Mouse (Mus musculus) CH12.LX (cell line): ENCODE measurements around the gene Btn1a1. TPM values are rescaled to one million over a fixed set of nuclear protein-coding genes. Genes with fewer than 3 reads are reported as not detected.
A peak's percentile ranks its signal among the peaks of the same experiment; 100 is the strongest.

Source experiments
- DNase-seq: peaks from one replicate; pipeline ENCODE4 v3.0.0-alpha.2; 2013; ENCODE audit errors: extremely low read depth
- H3K27ac ChIP-seq: 2 replicates; pipeline ENCODE4 v1.5.1; 2012; ENCODE audit warnings: low read depth, mild to moderate bottlenecking, control low read depth, moderate library complexity; ENCODE audit not compliant: insufficient read depth
- H3K27me3 ChIP-seq: replicated peaks from 2 replicates; pipeline ENCODE3; 2012; ENCODE audit warnings: inconsistent platforms
- H3K36me3 ChIP-seq, 2 experiments: replicated peaks in 1 of 2; 2 replicates each; pipeline versions ENCODE3 to v1.6.1; 2012; ENCODE audit warnings: inconsistent platforms in 1 of 2, low read length in 1 of 2, mild to moderate bottlenecking in 1 of 2, mixed read lengths in 1 of 2, moderate library complexity in 1 of 2; ENCODE audit not compliant: control insufficient read depth in 1 of 2, insufficient read depth in 1 of 2
- H3K4me1 ChIP-seq, 2 experiments: 2 replicates each; pipeline ENCODE4 v1.6.1; 2012; ENCODE audit warnings: inconsistent platforms in 1 of 2, moderate library complexity in 1 of 2; ENCODE audit not compliant: insufficient read depth in 2 of 2, control insufficient read depth in 1 of 2
- H3K4me2 ChIP-seq: 2 replicates; pipeline ENCODE4 v1.6.1; 2012; ENCODE audit warnings: low read depth, mild to moderate bottlenecking, control low read depth; ENCODE audit not compliant: poor library complexity, insufficient read depth, severe bottlenecking
- H3K4me3 ChIP-seq, 3 experiments: fragments of 150-350 bp in 1 of 3; sonication (generic) in 1 of 3; replicated peaks in 1 of 3; 2 replicates each; pipeline versions ENCODE3 to v1.5.1; 2011 to 2012; ENCODE audit warnings: low read depth in 2 of 3, low read length in 2 of 3, mild to moderate bottlenecking in 2 of 3, moderate library complexity in 2 of 3, control low read depth in 1 of 3, improper control_type of control experiment in 1 of 3, inconsistent platforms in 1 of 3, mixed read lengths in 1 of 3; ENCODE audit not compliant: poor library complexity in 1 of 3
- H3K79me2 ChIP-seq: replicated peaks from 2 replicates; pipeline ENCODE4 v1.6.1; 2012; ENCODE audit warnings: mild to moderate bottlenecking, moderate library complexity; ENCODE audit not compliant: control insufficient read depth, poor library complexity, insufficient read depth, severe bottlenecking; ENCODE audit errors: extremely low read depth
- H3K9ac ChIP-seq: 2 replicates; pipeline ENCODE4 v1.6.1; 2012; ENCODE audit warnings: low read depth, mild to moderate bottlenecking, control low read depth, moderate library complexity; ENCODE audit not compliant: insufficient read depth
- H3K9me3 ChIP-seq: replicated peaks from 2 replicates; pipeline ENCODE3; 2012; ENCODE audit warnings: low read length, inconsistent platforms, mixed read lengths
- BHLHE40 ChIP-seq: IDR thresholded peaks from 2 replicates; pipeline ENCODE4 v1.6.1; 2011; ENCODE audit warnings: mild to moderate bottlenecking, low read depth, low read length, improper control_type of control experiment
- CHD1 ChIP-seq: IDR thresholded peaks from 2 replicates; pipeline ENCODE4 v1.6.1; 2012; ENCODE audit warnings: low read depth, low read length, improper control_type of control experiment, inconsistent platforms
- CHD2 ChIP-seq: IDR thresholded peaks from 2 replicates; pipeline ENCODE4 v1.6.1; 2011; ENCODE audit warnings: low read length, improper control_type of control experiment
- E2F4 ChIP-seq: IDR thresholded peaks from 2 replicates; pipeline ENCODE4 v1.6.1; 2011; ENCODE audit warnings: low read depth, low read length, improper control_type of control experiment; ENCODE audit not compliant: insufficient replicate concordance
- ELF1 ChIP-seq: IDR thresholded peaks from 2 replicates; pipeline ENCODE4 v1.6.1; 2014; ENCODE audit warnings: low read depth, mild to moderate bottlenecking, inconsistent platforms, low read length, improper control_type of control experiment
- ETS1 ChIP-seq: conservative IDR thresholded peaks from 2 replicates; pipeline ENCODE4 v1.6.1; 2012; ENCODE audit warnings: low read depth, mild to moderate bottlenecking, inconsistent platforms, low read length, improper control_type of control experiment, moderate library complexity
- GABPA ChIP-seq: IDR thresholded peaks from 2 replicates; pipeline ENCODE4 v1.6.1; 2012; ENCODE audit warnings: low read depth, low read length, improper control_type of control experiment, inconsistent platforms; ENCODE audit not compliant: insufficient replicate concordance
- HCFC1 ChIP-seq: IDR thresholded peaks from 2 replicates; pipeline ENCODE4 v1.6.1; 2012; ENCODE audit warnings: low read depth, mild to moderate bottlenecking, inconsistent platforms, low read length, improper control_type of control experiment
- JUN ChIP-seq: IDR thresholded peaks from 2 replicates; pipeline ENCODE4 v1.6.1; 2011; ENCODE audit warnings: low read depth, mild to moderate bottlenecking, low read length, improper control_type of control experiment, moderate library complexity; ENCODE audit not compliant: insufficient read depth
- KAT2A ChIP-seq: IDR thresholded peaks from 2 replicates; pipeline ENCODE4 v1.6.1; 2012; ENCODE audit warnings: low read length, improper control_type of control experiment, inconsistent platforms; ENCODE audit not compliant: insufficient replicate concordance
- MAFK ChIP-seq: IDR thresholded peaks from 2 replicates; pipeline ENCODE4 v1.6.1; 2011; ENCODE audit warnings: low read length, improper control_type of control experiment; ENCODE audit not compliant: insufficient replicate concordance
- MAX ChIP-seq: IDR thresholded peaks from 2 replicates; pipeline ENCODE4 v1.6.1; 2011; ENCODE audit warnings: low read length, improper control_type of control experiment
- MAZ ChIP-seq: IDR thresholded peaks from 2 replicates; pipeline ENCODE4 v1.6.1; 2012; ENCODE audit warnings: low read depth, mild to moderate bottlenecking, inconsistent platforms, low read length, improper control_type of control experiment, moderate library complexity
- MXI1 ChIP-seq: IDR thresholded peaks from 2 replicates; pipeline ENCODE4 v1.6.1; 2011; ENCODE audit warnings: mild to moderate bottlenecking, low read depth, low read length, improper control_type of control experiment
- NELFE ChIP-seq: IDR thresholded peaks from 2 replicates; pipeline ENCODE4 v1.6.1; 2011; ENCODE audit warnings: low read depth, low read length, improper control_type of control experiment
- NRF1 ChIP-seq: IDR thresholded peaks from 2 replicates; pipeline ENCODE4 v1.6.1; 2014; ENCODE audit warnings: low read depth, mild to moderate bottlenecking, inconsistent platforms, low read length, improper control_type of control experiment, moderate library complexity
- POLR2AphosphoS2 ChIP-seq: IDR thresholded peaks from 2 replicates; pipeline ENCODE4 v1.6.1; 2011; ENCODE audit warnings: low read depth, low read length, improper control_type of control experiment
- RAD21 ChIP-seq: IDR thresholded peaks from 2 replicates; pipeline ENCODE4 v1.6.1; 2011; ENCODE audit warnings: low read depth, mild to moderate bottlenecking, low read length, improper control_type of control experiment, moderate library complexity
- RCOR1 ChIP-seq: conservative IDR thresholded peaks from 2 replicates; pipeline ENCODE4 v1.6.1; 2012; ENCODE audit warnings: low read depth, mild to moderate bottlenecking, inconsistent platforms, low read length, improper control_type of control experiment
- SIN3A ChIP-seq: IDR thresholded peaks from 2 replicates; pipeline ENCODE4 v1.6.1; 2012; ENCODE audit warnings: low read length, improper control_type of control experiment, inconsistent platforms
- TBP ChIP-seq: conservative IDR thresholded peaks from 2 replicates; pipeline ENCODE4 v1.6.1; 2011; ENCODE audit warnings: low read depth, low read length, improper control_type of control experiment
- UBTF ChIP-seq: IDR thresholded peaks from 2 replicates; pipeline ENCODE4 v1.6.1; 2012; ENCODE audit warnings: low read depth, mild to moderate bottlenecking, inconsistent platforms, low read length, improper control_type of control experiment, moderate library complexity
- USF1 ChIP-seq: IDR thresholded peaks from 2 replicates; pipeline ENCODE4 v1.6.1; 2014; ENCODE audit warnings: low read depth, mild to moderate bottlenecking, inconsistent platforms, low read length, improper control_type of control experiment
- ZNF384 ChIP-seq: IDR thresholded peaks from 2 replicates; pipeline ENCODE4 v1.6.1; 2012; ENCODE audit warnings: low read depth, low read length, improper control_type of control experiment, inconsistent platforms
- dilution Hi-C: fragments of 300-500 bp; cut with MboI; formaldehyde crosslinking; loops from 2 replicates; pipeline ENCODE4 v1.14.3; 2020; ENCODE audit warnings: low sequenced_read_pairs; ENCODE audit not compliant: extremely low pct_unique_long_range_greater_than_20kb, extremely low pct_ligation_motif_present
- in situ Hi-C: fragments of 300-500 bp; cut with MboI; formaldehyde crosslinking; loops from 3 replicates; pipeline ENCODE4 v1.14.3; 2019; ENCODE audit warnings: low sequenced_read_pairs, low pct_ligation_motif_present, low pct_unique_long_range_greater_than_20kb, mixed read lengths
- polyA plus RNA-seq: library from polyadenylated mRNA; unstranded; fragments of >175 nt; gene quantifications from 2 replicates; pipeline ENCODE4 v1.2.1, GENCODE M21; 2012; ENCODE audit warnings: low read depth; ENCODE audit not compliant: insufficient read length
- total RNA-seq, 2 experiments: library from RNA; depleted of rRNA; stranded (reverse); fragments of 300-350 nt in 1 of 2; fragments of >200 nt in 1 of 2; gene quantifications; 2 replicates each; pipeline ENCODE4 v1.2.3; 2012 to 2014

Gene Btn1a1
- total and polyA plus RNA-seq, 3 experiments = 0.20 to 0.51 (median 0.21) TPM

GRCm38 (mm10) chr13:23450398-23450797, 15.3 kb downstream of the Btn1a1 start:
- peaks cover 0 to 21% of the 10 kb centered on the region in 2 experiments; a peak in 2 of 4 replicates for H3K4me1 ChIP-seq
- no peaks in the 10 kb centered on the region for H3K36me3 ChIP-seq
- peak overlapping the region; percentile 54 to 65 (median 58) for H3K4me3 ChIP-seq
- H3K9me3 ChIP-seq = no peaks in the 10 kb centered on the region
- in situ Hi-C loops (no loop called here), dilution Hi-C loops (no loop called here)
- no peak overlapping the region for H3K27ac ChIP-seq
- peak; percentile 95 for DNase-seq
- H3K27me3 ChIP-seq = peaks cover 12% of the 10 kb centered on the region
- H3K79me2 ChIP-seq = no peaks in the 10 kb centered on the region
- TF ChIP-seq TBP = peak; percentile 100
- no peak for TF ChIP-seq JUN
- TF ChIP-seq RAD21 = no peak
- no peak for TF ChIP-seq USF1
- TF ChIP-seq ZNF384 = no peak
- TF ChIP-seq NELFE = no peak
- TF ChIP-seq ELF1 = peak; percentile 97
- TF ChIP-seq MAFK = peak; percentile 97
- TF ChIP-seq KAT2A = 0 out of 2 replicates have a peak, but pooled peaks have one; percentile 57
- no peak for TF ChIP-seq UBTF
- no peak for TF ChIP-seq GABPA
- TF ChIP-seq SIN3A = no peak
- TF ChIP-seq NRF1 = peak; percentile 59; the same call in 1 of the 2 replicates
- no peak for TF ChIP-seq BHLHE40
- H3K9ac ChIP-seq = peak overlapping the region; percentile 83
- peak overlapping the region; percentile 99 for H3K4me2 ChIP-seq

- DNase-seq = peak; percentile 89
- peaks cover 7% of the 10 kb centered on the region for H3K27me3 ChIP-seq
- peak overlapping the region; percentile 99 for H3K4me2 ChIP-seq
- peak overlapping the region; percentile 58 to 65 (median 60) for H3K4me3 ChIP-seq
- dilution Hi-C loops (no loop called here), in situ Hi-C loops (loop anchor here (25.0 kb wide), 2 partner anchors 1512 to 1587 kb away; partner anchors contain the start of gene Zfp184)
- H3K9me3 ChIP-seq = no peaks in the 10 kb centered on the region
- peaks cover 0 to 23% of the 10 kb centered on the region in 2 experiments; a peak in 2 of 4 replicates for H3K4me1 ChIP-seq
- no peaks in the 10 kb centered on the region for H3K36me3 ChIP-seq
- H3K9ac ChIP-seq = peak overlapping the region; percentile 83
- H3K27ac ChIP-seq = no peak overlapping the region
- TF ChIP-seq JUN (no peak), MAZ (no peak), UBTF (no peak), HCFC1 (0 out of 2 replicates have a peak, but pooled peaks have one; percentile 21), MAFK (0 out of 2 replicates have a peak, but pooled peaks have one; percentile 14), BHLHE40 (peak; percentile 60; the same call in 1 of the 2 replicates), NELFE (0 out of 2 replicates have a peak, but pooled peaks have one; percentile 6), RCOR1 (no peak), MXI1 (0 out of 2 replicates have a peak, but pooled peaks have one; percentile 17), CHD1 (peak; percentile 94), MAX (0 out of 2 replicates have a peak, but pooled peaks have one; percentile 38), TBP (0 out of 2 replicates have a peak, but pooled peaks have one; percentile 46), ZNF384 (peak; percentile 81), NRF1 (peak; percentile 48; the same call in 1 of the 2 replicates), POLR2AphosphoS2 (no peak), E2F4 (peak; percentile 85; the same call in 1 of the 2 replicates), ETS1 (no peak), CHD2 (no peak)
- H3K79me2 ChIP-seq = no peaks in the 10 kb centered on the region
Measured at GRCm38 (mm10) chr13:23449235-23450095, 16.2 kb downstream of the Btn1a1 start.
